Mouse (Mus musculus) lung, postnatal 0 days (tissue): ENCODE data around the gene Plxnb3. TPM values are rescaled to one million over a fixed set of nuclear protein-coding genes. Genes with fewer than 3 reads are reported as not detected.

Experiments
- ATAC-seq: fragments of 200-750 bp; cut with Nextera tagmentation; 2 replicates; pipeline ENCODE4 v1.8.0; 2017; ENCODE audit warnings: moderate library complexity
- DNase-seq: peaks from one replicate; pipeline ENCODE4 v3.0.0-alpha.2; 2016; ENCODE audit warnings: low spot score
- H3K27ac ChIP-seq: fragments of 300-500 bp; sonication (generic); 2 replicates; pipeline ENCODE4 v1.5.1; 2014; ENCODE audit warnings: antibody characterized with exemption, mild to moderate bottlenecking, low read length, mixed read lengths
- H3K27me3 ChIP-seq: fragments of 300-500 bp; sonication (generic); replicated peaks from 2 replicates; pipeline ENCODE4 v1.6.1; 2014; ENCODE audit warnings: low read length, mixed read lengths; ENCODE audit not compliant: insufficient read depth
- H3K36me3 ChIP-seq: fragments of 300-500 bp; sonication (generic); 2 replicates; pipeline ENCODE4 v1.6.1; 2014; ENCODE audit warnings: low read length, mixed read lengths; ENCODE audit not compliant: insufficient read depth
- H3K4me1 ChIP-seq: fragments of 300-500 bp; sonication (generic); 2 replicates; pipeline ENCODE4 v1.6.1; 2014; ENCODE audit warnings: antibody characterized with exemption, low read depth, low read length, mixed read lengths; ENCODE audit not compliant: insufficient read depth
- H3K4me2 ChIP-seq: fragments of 300-500 bp; sonication (generic); replicated peaks from 2 replicates; pipeline ENCODE4 v1.6.1; 2014; ENCODE audit warnings: low read depth, mild to moderate bottlenecking, low read length, moderate library complexity, mixed read lengths
- H3K4me3 ChIP-seq: fragments of 300-500 bp; sonication (generic); 2 replicates; pipeline ENCODE4 v1.5.1; 2014; ENCODE audit warnings: low read depth, low read length
- H3K9ac ChIP-seq: fragments of 300-500 bp; sonication (generic); replicated peaks from 2 replicates; pipeline ENCODE4 v1.6.1; 2014; ENCODE audit warnings: low read depth, mild to moderate bottlenecking
- H3K9me3 ChIP-seq: fragments of 300-500 bp; sonication (generic); 2 replicates; pipeline ENCODE4 v1.6.1; 2016; ENCODE audit warnings: low read length, mixed read lengths
- CTCF ChIP-seq: IDR thresholded peaks from 2 replicates; pipeline ENCODE4 v1.5.1; 2016; ENCODE audit warnings: antibody characterized with exemption, mild to moderate bottlenecking
- EP300 ChIP-seq: IDR thresholded peaks from 2 replicates; pipeline ENCODE4 v1.6.1; 2016; ENCODE audit warnings: antibody characterized with exemption, mild to moderate bottlenecking, control low read depth
- WGBS: fragments of 180-500 bp; shearing (Covaris S2); extraction: QIAGEN DNeasy Blood & Tissue Kit; methylation state at CpG from one replicate; pipeline ENCODE4 v1.1.7; 2014; 5-methylcytosine and 5-hydroxymethylcytosine counted together
- polyA plus RNA-seq: library from polyadenylated mRNA; unstranded; fragments of >200 nt; fragmentation: Nextera tagmentation; extraction: Ambion mirVana; gene quantifications from 2 replicates; pipeline ENCODE4 v1.2.1, GENCODE M21; 2015

The Plxnb3 gene
- polyA plus RNA-seq, 1 experiment from 2014 or later, result 0.67 TPM

GRCm38 (mm10) chrX:73793039-73793438 lies 36.1 kb downstream of the Plxnb3 start:
- DNase-seq (no peak), ATAC-seq (no peak)
- TF ChIP-seq EP300 (no peak), CTCF (no peak)
- Histone ChIP-seq H3K27me3 (no peaks in the 10 kb centered on the region), H3K9me3 (no peaks in the 10 kb centered on the region), H3K36me3 (no peaks in the 10 kb centered on the region), H3K9ac (no peak overlapping the region), H3K27ac (no peak overlapping the region), H3K4me3 (no peak overlapping the region), H3K4me2 (no peak overlapping the region), H3K4me1 (no peaks in the 10 kb centered on the region)

GRCm38 (mm10) chrX:73793505-73793904 lies 36.6 kb downstream of the Plxnb3 start:
- no peaks in the 10 kb centered on the region for H3K36me3 ChIP-seq
- H3K4me2 ChIP-seq, result no peak overlapping the region
- H3K27me3 ChIP-seq, result no peaks in the 10 kb centered on the region
- DNase-seq (no peak), ATAC-seq (no peak)
- H3K4me1 ChIP-seq, result no peaks in the 10 kb centered on the region
- no peak for TF ChIP-seq CTCF
- TF ChIP-seq EP300, result no peak
- H3K27ac ChIP-seq, result no peak overlapping the region
- H3K9me3 ChIP-seq, result no peaks in the 10 kb centered on the region
- 38% methylated on average over 1 of the region's 1 CpGs for WGBS
- no peak overlapping the region for H3K4me3 ChIP-seq
- no peak overlapping the region for H3K9ac ChIP-seq

- Histone ChIP-seq H3K4me2 (no peak overlapping the region), H3K4me3 (no peak overlapping the region), H3K9ac (no peak overlapping the region), H3K36me3 (no peaks in the 10 kb centered on the region), H3K4me1 (no peaks in the 10 kb centered on the region), H3K27me3 (no peaks in the 10 kb centered on the region), H3K9me3 (no peaks in the 10 kb centered on the region), H3K27ac (no peak overlapping the region)
- DNase-seq (no peak), ATAC-seq (no peak)
- TF ChIP-seq CTCF, result no peak
- no peak for TF ChIP-seq EP300
- 87% methylated on average over 2 of the region's 2 CpGs for WGBS
Observed at GRCm38 (mm10) chrX:73797511-73797910, 40.6 kb downstream of the Plxnb3 start.

GRCm38 (mm10) chrX:73798502-73798901 lies 41.6 kb downstream of the Plxnb3 start:
- WGBS, result 40% methylated on average over 9 of the region's 9 CpGs
- H3K4me2 ChIP-seq, result no peak overlapping the region
- TF ChIP-seq EP300, result no peak
- peak; percentile 87 for TF ChIP-seq CTCF
- H3K4me3 ChIP-seq, result no peak overlapping the region
- DNase-seq (peak; percentile 71), ATAC-seq (peak; percentile 93)
- no peak overlapping the region for H3K27ac ChIP-seq
- H3K27me3 ChIP-seq, result no peaks in the 10 kb centered on the region
- no peak overlapping the region for H3K9ac ChIP-seq
- H3K9me3 ChIP-seq, result no peaks in the 10 kb centered on the region
- no peaks in the 10 kb centered on the region for H3K36me3 ChIP-seq
- no peaks in the 10 kb centered on the region for H3K4me1 ChIP-seq

- no peaks in the 10 kb centered on the region for H3K27me3 ChIP-seq
- no peak for ATAC-seq
- H3K27ac ChIP-seq, result no peak overlapping the region
- 47% methylated on average over 1 of the region's 1 CpGs for WGBS
- TF ChIP-seq CTCF (no peak), EP300 (no peak)
- no peaks in the 10 kb centered on the region for H3K4me1 ChIP-seq
- H3K9ac ChIP-seq, result no peak overlapping the region
- H3K4me3 ChIP-seq, result no peak overlapping the region
- H3K36me3 ChIP-seq, result no peaks in the 10 kb centered on the region
- H3K9me3 ChIP-seq, result no peaks in the 10 kb centered on the region
- no peak for DNase-seq
- H3K4me2 ChIP-seq, result no peak overlapping the region
Observed at GRCm38 (mm10) chrX:73805814-73806213, 48.9 kb downstream of the Plxnb3 start.

- TF ChIP-seq EP300, result no peak
- TF ChIP-seq CTCF, result no peak
- 22% methylated on average over 14 of the region's 14 CpGs for WGBS
- H3K4me1 ChIP-seq, result no peaks in the 10 kb centered on the region
- no peaks in the 10 kb centered on the region for H3K27me3 ChIP-seq
- no peak overlapping the region for H3K9ac ChIP-seq
- no peak overlapping the region for H3K27ac ChIP-seq
- H3K4me2 ChIP-seq, result no peak overlapping the region
- H3K36me3 ChIP-seq, result no peaks in the 10 kb centered on the region
- no peak overlapping the region for H3K4me3 ChIP-seq
- ATAC-seq (no peak), DNase-seq (no peak)
- H3K9me3 ChIP-seq, result no peaks in the 10 kb centered on the region
Observed at GRCm38 (mm10) chrX:73815072-73815471, 58.2 kb downstream of the Plxnb3 start.
